Mouse (Mus musculus) adrenal gland, adult 18-20 months (tissue): ENCODE results near the gene Btnl6. TPM values are rescaled to one million over a fixed set of nuclear protein-coding genes. Genes with fewer than 3 reads are reported as not detected.
A peak's percentile ranks its signal among the peaks of the same experiment; 100 is the strongest.
"Not testable (repeated sequence)": the region's sequence is repeated elsewhere in the genome, so short reads cannot be mapped to it uniquely, and the experiment has no call there.

Source experiments
- DNase-seq, 2 experiments: peaks; one replicate each; pipeline ENCODE4 v3.0.0; 2021 to 2022; ENCODE audit warnings: low spot score in 2 of 2
- long read RNA-seq, 2 experiments: library from polyadenylated mRNA; stranded (forward); transcript quantifications; one replicate each; pipeline ENCODE4 v2.0.0; 2021
- total RNA-seq, 2 experiments: library from RNA; stranded (reverse); gene quantifications; 1 replicate in 1 of 2; 2 replicates in 1 of 2; pipeline ENCODE4 v1.2.3; 2021

Btnl6 gene
- not detected for total RNA-seq
- long read RNA-seq, experiment 1: 0 reads
- long read RNA-seq, experiment 2: 0 reads

DNA sequence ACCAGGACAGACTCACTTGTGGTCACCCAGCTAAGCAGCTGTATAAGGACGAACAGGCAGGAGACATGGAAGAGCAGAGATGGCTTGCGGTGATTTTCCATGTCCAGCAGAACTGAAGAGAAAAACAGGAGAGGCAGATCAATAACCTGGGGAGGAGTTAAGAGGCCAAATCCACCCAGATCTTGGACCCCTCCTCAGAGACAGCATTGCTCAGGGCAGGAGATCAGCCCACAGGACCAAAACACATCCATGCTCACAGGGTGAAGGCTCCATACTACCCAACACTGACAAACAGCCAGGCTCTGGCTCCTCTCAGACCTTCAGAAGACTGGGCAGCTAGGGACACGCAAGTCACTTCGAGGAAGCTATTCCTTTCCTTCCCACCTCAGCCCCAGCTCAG is at the start of gene Btnl6:
TSS of gene Btnl6 (minus strand) at position 101 of the 400 bp plus-strand sequence.
- DNase-seq: no peak

DNA sequence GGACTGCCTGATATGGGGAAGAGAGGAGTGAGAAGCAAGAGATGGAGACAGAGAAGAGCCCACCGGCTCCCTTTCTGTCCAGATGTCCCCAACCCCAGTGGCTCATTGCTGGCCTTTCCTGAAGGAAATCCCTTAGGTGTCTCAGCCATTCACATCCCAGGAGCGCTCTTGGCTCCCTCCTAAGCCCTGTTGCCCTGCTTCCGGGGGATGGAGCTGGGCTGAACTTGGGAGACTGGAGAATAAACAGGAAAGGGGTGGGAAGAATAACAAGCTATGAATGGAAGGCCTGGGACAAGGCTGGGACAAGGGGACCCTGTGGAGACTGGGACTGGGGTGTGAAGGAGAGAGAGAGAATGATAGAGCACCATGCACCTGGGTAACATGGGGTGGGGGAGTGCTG is 47.6 kb upstream of the Btnl6 start:
- DNase-seq: no peak

DNA sequence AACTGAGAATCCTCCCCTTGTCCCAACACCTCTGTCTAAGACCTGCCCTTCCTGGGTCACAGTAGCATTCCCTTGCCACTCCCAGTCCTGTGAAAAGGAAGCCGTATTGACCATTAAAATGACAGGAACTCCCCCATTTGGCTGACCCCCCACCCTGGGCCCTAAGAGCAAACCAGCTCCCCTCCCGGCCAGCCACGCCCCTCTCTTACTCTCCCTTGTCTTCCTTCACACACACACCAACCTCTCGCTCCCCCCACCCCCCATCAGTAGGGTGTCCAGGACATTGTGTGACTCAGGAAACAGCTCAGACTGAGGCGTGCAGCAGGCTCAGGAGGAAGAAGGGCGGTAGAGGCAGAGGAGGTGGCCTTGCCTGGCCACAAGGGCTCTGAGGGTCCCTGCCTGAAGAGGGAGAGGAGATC is 46.9 kb upstream of the Btnl6 start, which contains the start of gene Notch4:
TSS of gene Notch4 (plus strand) at position 266 of the 419 bp plus-strand sequence.
- DNase-seq: peak in 1 of 2 experiments; percentile 47

GRCm38 (mm10) chr17:34563354-34563753 is 46.2 kb upstream of the Btnl6 start:
- no peak for DNase-seq

- no peak for DNase-seq
Observed at GRCm38 (mm10) chr17:34562595-34562994, 45.4 kb upstream of the Btnl6 start.

GRCm38 (mm10) chr17:34561200-34561599 is 44.0 kb upstream of the Btnl6 start:
- DNase-seq: no peak

GRCm38 (mm10) chr17:34560438-34560837 is 43.3 kb upstream of the Btnl6 start:
- DNase-seq: no peak

DNA sequence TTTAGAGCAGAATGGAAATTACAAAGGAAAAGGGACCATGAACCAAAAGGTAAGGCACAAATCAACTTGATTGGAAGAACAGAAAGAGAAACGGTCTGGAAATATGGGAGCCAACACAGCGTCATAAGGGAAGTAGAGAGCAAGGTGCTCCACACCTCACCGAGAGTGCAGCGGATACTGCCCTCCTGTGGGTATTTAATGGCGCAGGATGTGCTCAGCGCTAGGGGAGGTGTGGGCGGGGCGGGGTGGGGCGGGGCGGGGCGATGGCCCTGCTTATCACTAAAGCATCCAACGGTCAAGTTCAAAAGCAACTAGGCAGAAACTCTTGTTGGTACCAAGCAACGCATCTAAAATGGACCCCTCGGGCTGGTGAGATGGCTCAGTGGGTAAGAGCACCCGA is 42.7 kb upstream of the Btnl6 start:
- DNase-seq: no peak

- no peak for DNase-seq
Observed at GRCm38 (mm10) chr17:34559116-34559515, 42.0 kb upstream of the Btnl6 start.

GRCm38 (mm10) chr17:34557411-34557810 is 40.3 kb upstream of the Btnl6 start:
- no peak for DNase-seq

DNA sequence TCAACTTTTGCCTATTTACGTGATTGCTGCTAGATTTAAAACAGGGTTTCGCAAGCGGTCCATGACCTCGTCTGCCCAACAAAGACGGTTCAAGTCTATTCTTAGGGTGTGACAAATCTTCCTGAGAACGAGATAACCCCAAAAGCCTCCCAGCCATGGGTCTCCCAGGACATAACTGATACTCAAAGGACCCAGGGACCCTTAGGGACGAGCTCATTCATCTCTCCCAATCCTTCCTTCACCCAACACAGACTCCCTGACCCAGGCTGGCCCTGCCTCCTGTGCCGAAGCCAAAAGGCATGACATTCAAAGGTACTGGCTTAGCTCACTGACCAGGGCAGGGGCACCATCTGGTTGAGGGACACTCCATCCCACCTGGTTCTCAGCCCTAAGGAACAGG is 39.3 kb upstream of the Btnl6 start:
- no peak for DNase-seq

DNA sequence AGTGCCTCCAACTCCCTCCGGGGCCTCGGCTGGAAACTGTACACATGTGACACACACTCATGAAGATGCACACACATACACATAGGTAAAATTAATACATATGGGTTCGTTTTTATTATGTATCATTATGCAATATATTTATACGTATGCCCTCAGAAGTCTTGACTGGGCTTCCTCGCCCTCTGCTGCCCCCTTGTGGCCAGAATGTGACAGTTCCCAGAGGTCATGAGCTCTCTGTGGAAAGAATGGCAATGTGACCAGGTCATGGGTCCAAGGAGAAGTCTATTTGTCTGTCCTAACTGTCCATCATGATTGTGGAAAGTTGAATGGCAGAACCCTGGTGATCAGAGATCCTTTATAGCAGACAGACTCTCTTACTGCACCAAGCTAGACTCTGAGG is 38.3 kb upstream of the Btnl6 start:
- peak; percentile 82 to 86 for DNase-seq

DNA sequence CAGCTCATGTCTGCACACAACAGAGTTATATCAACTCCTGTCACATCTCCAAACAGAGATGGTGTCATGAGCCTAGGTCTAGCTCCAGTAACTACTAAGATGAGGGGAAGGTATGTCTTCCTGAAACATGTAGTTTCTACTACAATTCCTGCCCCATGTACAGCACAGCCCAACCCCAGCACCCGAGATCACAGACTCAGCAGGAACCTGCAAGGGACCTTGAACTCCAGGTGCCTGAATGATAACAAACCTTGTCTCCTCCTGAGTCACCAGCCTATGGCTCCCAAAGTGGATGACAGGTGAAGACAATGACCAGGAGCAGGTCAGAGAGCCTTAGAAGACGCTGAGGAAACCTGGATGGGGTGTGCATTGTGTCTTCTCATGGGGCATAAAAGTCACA is 32.7 kb upstream of the Btnl6 start:
- peak in 1 of 2 experiments; percentile 6 for DNase-seq

DNA sequence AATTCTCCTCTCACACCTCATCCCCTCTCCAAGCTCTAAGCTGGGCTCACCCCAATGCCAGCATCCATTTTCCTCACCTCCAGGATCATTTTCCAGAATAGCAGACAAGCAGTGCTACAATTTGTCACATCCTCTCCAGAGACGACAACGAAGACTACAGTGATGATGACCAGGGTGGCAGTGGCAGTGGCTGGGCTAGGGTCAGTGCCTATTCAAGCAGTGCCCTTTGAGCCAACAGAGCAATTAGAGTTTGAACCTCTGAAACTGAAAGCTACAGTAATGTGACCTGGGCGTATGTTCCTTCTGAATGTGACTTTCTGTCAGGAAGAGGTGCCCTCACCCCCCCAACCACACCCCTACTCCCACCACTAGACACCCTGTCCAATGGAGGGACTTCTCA is 32.0 kb upstream of the Btnl6 start:
- peak in 1 of 2 experiments; percentile 11 for DNase-seq

DNA sequence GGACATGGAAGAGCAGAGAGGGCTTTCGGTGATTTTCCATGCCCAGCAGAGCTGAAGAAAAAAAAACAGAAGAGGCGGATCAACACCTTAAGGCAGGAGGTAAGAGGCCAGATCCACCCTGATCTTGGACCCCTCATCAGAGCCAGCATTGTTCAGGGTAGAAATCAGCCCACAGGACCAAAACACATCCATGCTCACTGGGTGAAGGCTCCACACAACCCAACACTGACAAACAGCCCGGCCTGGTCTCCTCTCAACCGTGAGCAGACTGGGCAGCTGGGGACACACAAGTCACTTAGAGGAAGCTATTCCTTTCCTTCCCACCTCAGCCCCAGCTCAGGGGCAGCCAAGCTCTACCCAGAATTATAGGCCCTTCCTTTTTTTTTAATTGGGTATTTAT is 30.4 kb upstream of the Btnl6 start:
- peak in 1 of 2 experiments; percentile 5 for DNase-seq

DNA sequence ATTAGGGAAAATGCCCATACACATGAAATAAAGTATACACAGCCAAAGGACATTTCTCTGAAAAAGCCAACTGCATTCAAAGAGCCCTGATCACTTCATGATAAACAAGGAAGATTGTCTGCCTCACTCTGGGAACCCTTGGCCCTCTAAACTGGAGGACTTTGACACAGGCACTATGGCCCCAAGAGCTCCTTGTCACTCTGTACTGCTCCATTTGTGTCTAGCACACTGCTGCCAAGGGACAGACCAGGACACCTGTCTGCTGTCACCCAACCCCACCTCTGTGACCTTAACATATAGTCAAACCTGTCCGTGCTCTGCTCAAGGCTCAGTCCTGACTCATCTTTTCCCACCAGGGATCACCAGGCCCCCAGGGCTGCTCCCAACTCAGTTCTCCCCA is 29.6 kb upstream of the Btnl6 start:
- DNase-seq: peak in 1 of 2 experiments; percentile 8

DNA sequence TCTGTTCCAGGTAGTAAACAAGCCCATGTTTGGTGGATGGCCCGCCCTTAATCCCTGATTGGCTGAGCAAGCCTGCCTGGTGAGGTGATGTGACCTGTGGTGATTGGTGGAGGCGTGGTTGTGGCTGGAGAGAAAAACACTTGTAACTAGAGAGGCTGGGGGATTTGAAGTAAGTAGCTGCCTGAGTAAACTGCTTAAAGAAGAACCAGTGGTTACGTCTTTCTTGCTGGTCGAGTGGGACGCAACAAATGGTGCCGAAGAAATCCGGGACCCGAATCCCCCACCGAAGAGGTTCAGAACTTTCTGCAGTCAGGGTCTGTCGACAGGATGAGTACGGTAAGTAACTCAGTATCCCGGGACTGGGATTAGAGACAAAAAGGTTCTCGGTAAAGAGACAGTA is 26.4 kb upstream of the Btnl6 start:
- DNase-seq: peak in 1 of 2 experiments; percentile 10

- DNase-seq: no peak
Observed at GRCm38 (mm10) chr17:34532671-34533070, 15.5 kb upstream of the Btnl6 start.

DNA sequence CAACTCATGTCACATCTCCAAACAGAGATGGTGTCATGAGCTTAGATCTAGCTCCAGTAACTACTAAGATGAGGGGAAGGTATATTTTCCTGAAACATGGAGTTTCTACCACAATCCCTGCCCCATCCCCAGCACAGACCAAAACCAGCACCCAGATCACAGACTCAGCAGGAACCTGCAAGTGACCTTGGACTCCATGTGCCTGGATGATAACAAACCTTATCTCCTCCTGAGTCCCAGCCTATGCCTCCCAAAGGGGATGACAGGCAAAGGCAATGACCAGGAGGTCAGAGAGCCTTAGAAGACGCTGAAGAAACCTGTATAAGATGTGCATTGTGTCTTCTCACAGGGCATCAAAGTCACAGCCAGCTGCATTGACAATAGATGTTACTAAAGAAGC is 1.8 kb upstream of the Btnl6 start:
- DNase-seq: no peak

- DNase-seq: not testable (repeated sequence)
Observed at GRCm38 (mm10) chr17:34518571-34518970, 1.4 kb upstream of the Btnl6 start.

- DNase-seq: no peak
Observed at GRCm38 (mm10) chr17:34517795-34518194, 643 bp upstream of the Btnl6 start.

GRCm38 (mm10) chr17:34516514-34516913 is 638 bp downstream of the Btnl6 start:
- no peak for DNase-seq

GRCm38 (mm10) chr17:34511723-34512122 is 5.4 kb downstream of the Btnl6 start:
- DNase-seq: not testable (repeated sequence)

GRCm38 (mm10) chr17:34507591-34507990 is 9.6 kb downstream of the Btnl6 start:
- DNase-seq: no peak
